Mouse (Mus musculus) CH12.LX (cell line): ENCODE data around the gene Gm20716.

Experiments
- CTCF ChIP-seq, 2 experiments: IDR thresholded peaks in 1 of 2; conservative IDR thresholded peaks in 1 of 2; 2 replicates each; pipeline ENCODE4 v1.5.1; 2011 to 2012; ENCODE audit warnings: low read depth in 2 of 2, low read length in 2 of 2, improper control_type of control experiment in 1 of 2, inconsistent platforms in 1 of 2, mild to moderate bottlenecking in 1 of 2, moderate library complexity in 1 of 2
- EP300 ChIP-seq: IDR thresholded peaks from 2 replicates; pipeline ENCODE4 v1.6.1; 2011; ENCODE audit warnings: low read length, improper control_type of control experiment
- HCFC1 ChIP-seq: IDR thresholded peaks from 2 replicates; pipeline ENCODE4 v1.6.1; 2012; ENCODE audit warnings: low read depth, mild to moderate bottlenecking, inconsistent platforms, low read length, improper control_type of control experiment
- POLR2A ChIP-seq: IDR thresholded peaks from 2 replicates; pipeline ENCODE4 v1.6.1; 2011; ENCODE audit warnings: low read depth, mild to moderate bottlenecking, improper control_type of control experiment, low read length
- POLR2AphosphoS2 ChIP-seq: IDR thresholded peaks from 2 replicates; pipeline ENCODE4 v1.6.1; 2011; ENCODE audit warnings: low read depth, low read length, improper control_type of control experiment
- RCOR1 ChIP-seq: conservative IDR thresholded peaks from 2 replicates; pipeline ENCODE4 v1.6.1; 2012; ENCODE audit warnings: low read depth, mild to moderate bottlenecking, inconsistent platforms, low read length, improper control_type of control experiment
- TCF12 ChIP-seq: IDR thresholded peaks from 2 replicates; pipeline ENCODE4 v1.6.1; 2014; ENCODE audit warnings: low read depth, mild to moderate bottlenecking, inconsistent platforms, low read length, improper control_type of control experiment
- UBTF ChIP-seq: IDR thresholded peaks from 2 replicates; pipeline ENCODE4 v1.6.1; 2012; ENCODE audit warnings: low read depth, mild to moderate bottlenecking, inconsistent platforms, low read length, improper control_type of control experiment, moderate library complexity
- USF2 ChIP-seq: conservative IDR thresholded peaks from 2 replicates; pipeline ENCODE4 v1.6.1; 2011; ENCODE audit warnings: low read depth, low read length, improper control_type of control experiment
- ZMIZ1 ChIP-seq: IDR thresholded peaks from 2 replicates; pipeline ENCODE4 v1.6.1; 2012; ENCODE audit warnings: low read depth, mild to moderate bottlenecking, inconsistent platforms, low read length, improper control_type of control experiment

DNA sequence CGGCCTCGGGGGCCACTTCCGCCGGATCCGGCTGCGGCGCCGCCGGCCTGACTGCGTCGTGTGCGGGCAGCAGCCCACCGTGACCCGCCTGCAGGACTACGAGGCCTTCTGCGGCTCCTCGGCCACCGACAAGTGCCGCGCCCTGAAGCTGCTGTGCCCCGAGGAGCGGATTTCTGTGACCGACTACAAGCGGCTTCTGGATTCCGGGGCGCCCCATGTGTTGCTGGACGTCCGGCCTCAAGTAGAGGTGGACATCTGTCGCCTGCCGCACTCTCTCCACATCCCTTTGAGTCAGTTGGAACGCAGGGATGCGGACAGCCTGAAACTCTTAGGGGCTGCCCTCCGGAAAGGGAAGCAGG is 1.3 kb upstream of the Gm20716 start:
- TF ChIP-seq POLR2AphosphoS2, result no peak
- TF ChIP-seq CTCF (conservative IDR thresholded peaks at IDR 0.05 in 1 of 2, IDR thresholded peaks at IDR 0.05 in 1 of 2; ENCODE audit: low read depth in 2 of 2, low read length in 2 of 2), result no peak
- no peak for TF ChIP-seq USF2
- TF ChIP-seq UBTF, result no peak
- no peak for TF ChIP-seq RCOR1
- no peak for TF ChIP-seq TCF12
- TF ChIP-seq EP300, result no peak
- no peak for TF ChIP-seq POLR2A
- TF ChIP-seq HCFC1, result no peak
- TF ChIP-seq ZMIZ1, result no peak
